Mouse (Mus musculus) mouse trophoblast stem cell (cell line): Measurements from ENCODE around the gene Trio.

ENCODE experiments used
- in situ Hi-C, 2 experiments: fragments of 300-500 bp; cut with MseI, MboI; formaldehyde crosslinking; loops; 2 replicates in 1 of 2; 3 replicates in 1 of 2; pipeline ENCODE4 v1.15.1; 2025

The Trio gene

DNA sequence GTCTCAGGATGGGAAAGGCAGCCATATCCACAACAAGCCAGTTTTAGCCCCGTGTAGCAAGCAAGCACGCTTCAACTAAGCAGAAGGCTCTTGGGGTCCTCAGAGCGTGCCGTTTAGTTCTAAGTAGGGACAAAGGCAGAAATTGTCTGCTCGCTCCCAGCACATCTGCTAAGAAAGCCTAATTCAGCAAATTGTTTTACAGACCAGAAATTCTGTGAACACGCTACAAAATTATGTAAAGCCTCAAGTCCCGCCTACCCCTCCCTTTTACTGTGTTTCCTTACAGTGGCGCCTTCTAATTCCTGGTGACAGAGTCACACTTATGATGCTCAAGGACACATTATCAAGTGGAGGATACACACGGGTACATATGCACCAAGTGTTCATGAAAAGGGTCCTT, 80.1 kb downstream of the Trio start:
- in situ Hi-C loops, result no loop called here

DNA sequence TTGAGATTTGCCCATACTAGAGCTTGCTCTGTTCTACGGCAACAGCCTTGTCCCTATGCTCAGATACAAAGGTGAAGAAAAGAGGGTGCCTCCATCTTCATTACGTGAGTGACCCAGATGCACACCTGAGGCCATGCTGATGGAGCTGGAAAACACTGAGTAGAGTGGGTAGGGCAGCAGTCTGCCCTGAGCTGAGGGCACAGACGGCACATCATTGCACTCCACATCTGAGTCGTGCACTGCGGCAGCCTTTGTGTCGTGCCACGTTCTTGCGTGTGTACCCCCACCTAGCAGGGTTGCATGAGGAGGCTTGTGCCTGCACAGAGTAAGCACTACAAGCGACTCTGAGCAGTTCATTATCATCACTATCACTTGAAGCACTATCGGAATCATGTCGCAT, 80.8 kb downstream of the Trio start:
- in situ Hi-C loops, result no loop called here

DNA sequence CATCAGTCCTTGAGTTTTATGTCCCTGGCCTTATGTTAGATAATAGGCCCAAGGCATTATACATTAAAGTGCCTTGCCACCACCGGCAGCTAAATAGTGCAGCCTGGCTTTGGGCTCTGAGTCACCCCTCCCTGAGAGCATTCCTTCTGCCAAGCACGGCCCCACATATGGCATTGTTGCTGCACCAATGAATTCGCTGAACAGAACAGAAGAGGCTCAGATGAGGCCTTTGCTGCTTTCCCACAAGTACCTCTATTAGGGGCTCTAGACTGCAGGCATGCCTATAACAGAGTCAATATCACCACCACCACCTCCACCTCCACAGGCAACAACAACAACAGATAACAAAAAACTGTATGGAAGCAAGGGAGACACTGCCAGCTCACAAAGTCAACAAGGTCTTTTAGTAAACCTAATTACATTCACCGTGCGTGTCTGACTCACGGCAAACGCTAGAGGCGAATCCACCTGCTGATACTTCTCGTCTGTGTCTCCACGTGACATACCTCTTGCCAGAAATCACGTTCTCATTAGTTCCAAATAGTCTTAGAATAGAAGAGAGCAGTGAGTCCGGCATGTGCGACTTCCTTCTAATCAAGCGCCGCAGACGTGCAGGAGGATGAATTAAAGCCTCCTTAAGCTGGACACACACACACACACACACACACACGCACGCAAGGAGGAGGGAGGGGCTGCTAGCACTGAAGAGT, 82.0 kb downstream of the Trio start:
- in situ Hi-C loops, result no loop called here

DNA sequence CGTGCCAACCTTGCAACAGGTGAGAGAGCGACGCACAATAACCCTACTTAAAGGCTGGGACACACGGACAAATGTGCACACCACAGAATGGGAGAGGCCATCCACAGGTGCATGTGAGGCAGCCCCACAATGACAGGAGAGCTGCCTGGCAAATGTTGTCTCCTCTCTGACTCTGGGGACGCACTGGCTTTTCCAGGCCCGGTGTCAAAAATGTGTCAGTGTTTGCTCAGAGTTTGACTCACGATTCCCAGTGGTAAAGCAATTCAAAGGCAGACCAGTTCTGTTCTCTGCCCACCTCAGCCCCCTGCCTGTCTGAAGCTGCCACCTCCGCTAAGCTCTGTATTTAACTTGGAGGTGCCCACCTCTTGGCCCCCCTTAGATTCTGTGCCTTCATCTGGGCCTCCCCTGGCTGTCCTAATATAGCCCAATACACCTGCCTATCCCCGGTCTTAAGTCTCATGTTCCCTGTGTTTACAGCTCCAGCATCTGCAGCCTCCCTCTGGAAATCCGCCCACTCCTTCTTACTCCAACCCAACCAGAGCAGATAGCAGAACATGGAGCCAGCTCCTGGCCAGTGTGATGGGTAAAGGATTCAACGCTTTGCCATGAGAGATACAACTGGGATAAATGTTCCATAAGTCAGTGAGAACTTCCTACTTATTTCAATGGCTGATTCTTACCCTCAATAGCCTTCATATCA, 83.3 kb downstream of the Trio start:
- in situ Hi-C loops, result no loop called here

DNA sequence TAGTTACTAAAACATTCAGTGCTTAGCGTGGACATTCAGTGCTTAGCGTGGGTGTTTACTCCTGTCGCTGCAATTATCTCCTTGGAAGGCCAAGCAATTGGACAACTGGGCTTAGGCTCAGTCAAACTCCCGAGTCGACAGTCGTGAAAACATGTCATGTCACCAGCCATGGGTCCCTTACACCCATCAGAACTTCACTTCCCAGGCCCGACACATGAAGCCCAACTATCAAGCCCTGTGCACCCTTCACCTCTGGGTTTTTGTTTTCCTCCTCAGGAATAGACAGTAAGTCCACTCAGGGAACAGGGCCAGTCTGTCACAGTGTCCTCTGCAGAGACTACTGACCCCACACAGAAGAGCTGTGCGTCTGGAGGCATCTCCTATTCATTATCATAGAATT, 84.2 kb downstream of the Trio start:
- in situ Hi-C loops, result no loop called here

DNA sequence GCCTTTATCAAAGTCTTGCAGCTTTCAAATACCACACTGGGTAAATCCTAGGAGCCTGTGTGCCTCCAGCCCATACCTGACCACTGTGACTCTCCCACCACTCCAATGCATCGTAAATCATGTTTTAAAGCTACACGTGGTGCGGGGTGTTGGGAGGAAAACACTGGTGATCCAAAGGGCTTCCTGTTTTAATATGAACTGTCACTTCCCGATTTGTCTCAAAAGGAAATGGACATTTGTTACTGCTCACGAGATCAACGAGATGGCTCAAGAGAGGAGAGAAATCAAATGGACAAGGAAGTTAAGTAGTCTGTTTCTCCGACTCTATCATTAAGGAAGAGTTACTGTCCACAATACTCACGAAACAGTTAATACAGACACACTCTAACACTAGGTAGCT, 84.6 kb downstream of the Trio start:
- in situ Hi-C loops, result no loop called here

DNA sequence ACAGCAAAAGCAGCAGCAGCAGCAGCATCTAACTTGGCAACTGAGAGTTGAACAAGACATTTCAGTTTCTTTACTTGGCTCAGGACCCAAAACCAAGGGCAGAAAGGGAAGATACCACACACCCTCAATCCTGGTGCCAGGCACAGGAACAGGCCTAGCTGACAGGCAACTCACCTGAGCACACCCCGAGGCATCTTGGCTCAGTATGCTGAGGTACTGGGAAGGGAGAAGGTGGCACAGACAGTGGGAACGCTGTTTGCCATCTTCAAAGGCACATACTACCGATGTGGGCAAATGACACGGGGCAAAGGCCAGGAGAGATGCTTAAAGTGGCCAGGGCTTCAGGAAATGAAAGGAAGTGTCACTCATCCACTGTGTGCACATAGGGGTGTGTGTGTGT, 85.6 kb downstream of the Trio start:
- in situ Hi-C loops, result no loop called here

DNA sequence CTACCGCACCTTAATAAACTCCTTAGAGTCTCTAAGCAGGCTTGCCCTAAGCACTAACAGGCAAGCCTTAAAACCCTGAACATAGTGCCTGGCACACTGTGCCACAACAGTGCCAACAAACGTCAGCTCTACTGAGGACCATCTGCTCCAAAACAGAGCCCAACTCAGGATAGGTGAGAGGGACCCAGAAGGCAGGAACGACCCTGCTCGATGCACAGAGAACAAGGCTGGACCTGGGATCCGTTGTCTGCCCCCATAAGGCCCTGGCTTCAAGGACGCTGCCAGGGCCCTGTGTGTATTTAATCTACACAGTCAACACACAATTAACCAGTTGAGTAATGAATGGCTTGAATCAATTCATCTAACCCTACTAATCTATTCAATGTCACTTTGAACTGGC, 86.8 kb downstream of the Trio start:
- in situ Hi-C loops, result no loop called here

DNA sequence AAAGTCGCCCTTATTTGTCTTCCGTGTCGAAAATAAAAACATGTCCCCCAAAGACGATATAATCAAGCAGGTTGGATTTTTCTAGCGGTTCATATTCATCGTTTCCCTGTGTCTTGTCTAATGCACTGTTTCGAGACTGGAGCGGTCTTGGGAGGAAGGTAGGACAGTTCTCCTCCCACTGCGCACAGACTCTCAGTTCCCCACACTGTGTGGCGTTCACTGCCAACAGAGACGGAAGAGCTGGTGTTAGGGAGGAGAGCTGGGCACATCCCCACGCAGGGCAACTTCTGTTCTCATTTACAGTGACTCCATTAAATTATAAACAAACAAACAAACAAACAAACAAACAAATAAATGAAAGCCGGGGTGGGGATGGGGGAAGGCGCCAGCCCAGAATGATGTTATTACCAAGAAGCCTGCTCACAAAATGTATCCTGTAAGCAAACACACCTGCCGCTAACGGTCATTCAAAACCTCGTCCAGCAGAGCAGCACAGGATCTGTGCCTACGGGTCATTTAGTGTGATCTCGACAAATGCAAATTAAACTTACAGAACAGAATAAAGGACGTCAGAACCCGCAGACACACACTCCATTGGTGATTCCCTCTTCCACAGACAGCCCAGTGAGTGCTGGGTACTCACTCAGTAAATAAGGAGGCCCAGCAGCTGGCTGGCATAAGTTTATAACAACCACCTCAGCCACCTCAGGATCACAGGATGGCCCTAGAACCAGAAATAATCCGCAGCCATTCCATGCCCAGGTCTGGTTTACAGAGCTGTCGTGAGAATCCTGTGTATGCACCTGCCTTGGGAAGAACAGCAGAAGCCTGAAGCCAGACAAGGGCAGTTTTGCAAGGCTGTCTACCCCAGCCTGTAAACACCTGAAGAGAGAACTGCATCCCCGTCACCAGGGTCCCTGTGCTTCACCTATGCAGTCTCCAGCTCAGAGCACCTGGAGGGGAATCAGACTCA, 87.5 kb downstream of the Trio start:
- in situ Hi-C loops, result no loop called here

DNA sequence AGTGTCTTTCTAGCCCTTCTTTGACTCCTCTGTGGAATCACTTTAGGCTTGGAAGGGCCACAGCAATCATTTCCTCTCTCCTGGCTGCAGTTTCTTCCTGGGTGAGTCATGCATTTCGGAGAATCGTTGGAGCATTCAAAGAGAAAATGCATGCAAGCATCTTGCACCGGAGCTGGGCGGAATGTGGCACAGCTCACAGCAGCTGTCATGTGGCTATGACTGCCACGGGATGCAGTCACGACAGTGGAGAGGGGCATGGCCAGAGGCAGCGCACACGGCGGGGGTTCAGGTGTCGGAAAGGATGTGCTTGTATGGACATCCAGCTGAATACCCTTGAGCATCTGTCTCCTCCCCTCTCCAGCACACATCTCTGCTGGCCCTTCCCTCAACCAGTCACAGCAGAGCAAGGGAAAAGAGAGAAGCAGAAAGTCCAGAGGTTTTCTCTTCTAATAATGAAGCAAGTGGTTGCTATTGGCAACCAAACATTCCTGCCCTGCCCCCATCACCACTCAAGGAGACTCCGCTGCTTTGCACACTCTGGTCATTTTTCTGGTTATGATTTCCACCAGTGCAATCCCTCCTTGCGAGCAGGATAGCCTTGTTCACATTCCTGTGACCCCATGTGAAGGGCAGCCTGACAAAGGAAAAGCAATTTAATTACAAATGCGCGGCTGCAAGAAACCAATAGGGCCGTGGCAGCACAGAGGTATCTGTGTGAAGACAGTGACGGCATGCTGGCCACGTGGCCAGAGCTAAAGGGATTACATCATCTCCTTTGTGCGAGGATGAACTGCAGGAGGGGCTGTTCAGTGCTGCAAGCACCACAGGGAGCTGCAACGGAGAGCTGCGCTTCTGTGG, 88.4 kb downstream of the Trio start:
- in situ Hi-C loops, result no loop called here

DNA sequence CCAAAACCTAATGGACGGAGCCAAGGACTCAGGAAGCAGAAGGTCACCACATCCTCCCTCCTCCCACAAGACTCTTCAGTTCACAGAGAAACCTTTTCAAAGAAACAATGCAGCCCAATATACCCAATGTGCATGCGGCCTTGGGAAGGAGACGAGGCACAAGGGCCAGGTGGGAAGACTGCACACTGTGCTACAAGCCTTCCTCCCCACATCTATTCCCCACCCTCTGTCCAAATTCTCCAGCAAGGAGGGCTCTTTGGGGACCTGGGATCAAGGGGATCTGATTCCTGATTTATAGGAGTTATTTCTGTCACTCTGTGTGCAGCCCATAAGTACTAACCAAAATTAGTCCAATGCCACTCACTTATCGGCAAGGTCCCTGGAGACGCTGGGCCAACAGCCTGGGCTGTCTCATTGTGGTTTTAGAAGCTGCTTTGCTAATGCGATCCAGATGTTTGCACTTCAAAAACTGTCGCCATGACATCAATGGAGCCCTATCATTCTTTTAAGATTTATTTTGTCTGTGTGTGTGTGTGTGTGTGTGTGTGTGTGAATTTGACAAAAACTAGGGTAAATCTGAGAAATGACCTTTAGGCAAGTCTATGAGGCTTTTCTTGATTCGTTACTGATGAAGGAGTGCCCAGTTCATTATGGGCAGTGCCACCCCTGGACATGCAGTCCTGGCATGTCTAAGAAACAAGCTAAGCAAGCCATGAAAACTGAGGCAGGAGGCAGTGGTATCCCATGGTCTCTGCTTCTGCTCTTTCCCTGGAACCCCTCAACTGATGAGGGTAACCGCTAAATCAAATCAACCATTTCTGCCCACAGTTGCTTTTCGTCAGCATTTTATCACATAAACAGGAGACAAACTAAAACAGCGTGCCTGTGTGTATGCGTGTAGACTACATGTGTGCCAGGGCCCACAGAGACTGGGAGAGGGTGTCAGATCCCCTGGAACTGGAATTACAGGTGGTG, 89.6 kb downstream of the Trio start:
- in situ Hi-C loops, result no loop called here

DNA sequence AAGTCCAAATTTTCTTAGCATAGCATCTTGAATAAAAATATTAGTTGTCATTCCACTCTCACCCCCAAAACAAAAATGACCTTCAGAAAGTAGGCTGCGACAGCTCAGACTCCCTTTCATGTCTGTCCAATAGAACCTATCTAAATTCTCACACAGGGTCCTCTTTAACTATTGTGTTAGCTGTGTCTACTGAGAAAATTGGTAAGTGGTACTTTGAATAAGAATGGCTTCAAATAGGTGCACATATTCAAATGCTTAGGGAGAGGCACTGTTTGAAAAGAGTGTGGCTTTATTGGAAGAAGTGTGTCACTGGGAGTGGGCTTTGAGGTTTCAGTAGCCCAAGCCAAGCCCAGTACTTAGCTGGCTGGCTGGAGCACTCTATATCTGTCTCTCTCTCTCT, 92.4 kb downstream of the Trio start:
- in situ Hi-C loops, result no loop called here

DNA sequence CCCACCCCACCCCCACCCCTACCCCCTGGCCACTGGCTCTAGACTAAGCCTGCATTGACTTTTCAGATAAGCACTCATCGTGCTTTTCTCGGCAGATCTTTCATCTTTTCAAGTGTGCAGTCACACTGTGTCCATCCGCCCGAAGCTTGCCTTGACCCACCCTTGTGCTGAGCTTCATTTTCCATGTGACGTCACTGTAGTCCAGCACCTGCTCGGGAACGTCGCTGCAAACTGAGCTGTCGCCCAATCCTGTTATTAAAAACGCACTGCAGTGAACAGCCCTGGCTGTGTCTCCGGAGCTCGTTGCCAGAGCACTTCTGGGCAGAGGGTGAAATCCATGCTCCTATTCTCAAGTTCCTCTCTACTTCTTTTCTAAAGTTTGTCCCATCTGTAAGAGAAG, 93.8 kb downstream of the Trio start:
- in situ Hi-C loops, result no loop called here

DNA sequence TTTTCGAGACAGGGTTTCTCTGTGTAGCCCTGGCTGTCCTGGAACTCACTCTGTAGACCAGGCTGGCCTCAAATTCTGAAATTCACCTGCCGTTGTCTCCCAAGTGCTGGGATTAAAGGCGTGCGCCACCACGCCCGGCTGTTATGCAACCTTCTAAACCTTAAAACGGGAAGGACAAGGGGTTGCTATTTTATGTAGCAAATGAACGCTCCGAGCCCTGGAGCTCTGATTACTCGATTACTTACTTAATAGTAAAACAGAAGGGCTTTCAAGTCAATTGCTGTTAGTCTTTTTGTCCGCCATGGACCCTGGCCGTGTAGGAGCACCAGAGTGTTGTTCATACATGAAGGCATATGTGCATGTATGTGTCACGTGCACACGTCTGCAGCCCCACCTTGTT, 94.2 kb downstream of the Trio start:
- in situ Hi-C loops, result no loop called here

DNA sequence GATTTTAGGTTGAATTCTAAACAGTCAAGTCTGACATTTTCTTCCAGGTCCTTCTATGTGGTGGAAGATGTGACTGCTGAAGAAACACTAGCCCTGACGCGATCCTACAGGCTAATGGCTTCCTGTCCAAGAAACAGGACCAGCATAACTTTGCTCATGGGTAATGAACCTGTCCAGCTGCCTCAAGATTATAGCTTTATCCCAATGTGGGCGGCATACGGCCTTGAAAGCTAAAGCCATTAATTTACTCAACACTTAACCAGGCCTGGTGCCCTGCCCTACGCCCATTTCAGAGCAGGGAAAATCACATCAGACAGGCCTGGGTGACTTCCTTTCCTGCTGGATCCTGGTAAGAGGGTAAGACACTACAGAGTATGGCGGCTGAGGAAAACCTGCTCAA, 98.0 kb downstream of the Trio start:
- in situ Hi-C loops, result loop anchor here in 1 of 2 experiments (10.0 kb wide), 1 partner anchor 247 kb away; no protein-coding TSS in a partner anchor

DNA sequence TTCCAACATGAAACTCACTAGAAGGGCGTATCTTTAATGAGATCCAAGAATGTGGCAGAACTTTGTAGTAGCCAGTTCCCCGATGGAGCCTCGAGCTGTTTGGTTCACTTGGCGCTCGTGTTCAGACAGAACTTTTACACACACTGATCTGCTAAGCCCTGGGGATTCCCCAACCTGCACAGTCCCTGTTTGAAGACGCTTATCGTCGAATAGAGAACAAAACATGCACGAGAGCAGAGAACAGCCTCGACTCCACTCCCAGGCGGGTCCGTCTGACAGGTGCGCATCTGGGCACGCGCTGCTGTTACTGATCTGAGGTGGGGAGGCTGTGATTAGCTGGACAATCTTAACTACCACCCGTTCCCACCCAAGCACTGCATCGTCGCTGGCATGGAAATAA, 98.7 kb downstream of the Trio start:
- in situ Hi-C loops, result loop anchor here in 1 of 2 experiments (10.0 kb wide), 1 partner anchor 248 kb away; no protein-coding TSS in a partner anchor

DNA sequence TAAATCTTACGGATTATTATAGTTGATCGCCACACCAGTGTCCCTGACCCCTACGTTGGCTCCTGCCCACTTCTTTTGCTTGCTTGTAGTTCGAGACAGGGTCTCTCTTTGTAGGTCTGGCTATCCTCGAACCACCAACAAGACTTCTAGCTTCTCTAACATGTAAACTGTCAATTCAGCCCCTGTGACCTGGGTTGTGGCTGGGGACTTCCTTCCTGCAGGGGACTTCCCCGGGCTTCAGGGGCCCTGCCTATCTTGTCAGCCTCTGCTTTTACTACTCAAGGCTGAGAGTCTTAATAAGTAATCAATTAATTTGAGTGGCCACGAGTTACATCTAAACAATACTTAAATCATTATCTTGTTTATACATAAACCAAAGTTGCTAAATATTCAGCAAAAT, 99.2 kb downstream of the Trio start:
- in situ Hi-C loops, result loop anchor here in 1 of 2 experiments (10.0 kb wide), 1 partner anchor 248 kb away; no protein-coding TSS in a partner anchor

DNA sequence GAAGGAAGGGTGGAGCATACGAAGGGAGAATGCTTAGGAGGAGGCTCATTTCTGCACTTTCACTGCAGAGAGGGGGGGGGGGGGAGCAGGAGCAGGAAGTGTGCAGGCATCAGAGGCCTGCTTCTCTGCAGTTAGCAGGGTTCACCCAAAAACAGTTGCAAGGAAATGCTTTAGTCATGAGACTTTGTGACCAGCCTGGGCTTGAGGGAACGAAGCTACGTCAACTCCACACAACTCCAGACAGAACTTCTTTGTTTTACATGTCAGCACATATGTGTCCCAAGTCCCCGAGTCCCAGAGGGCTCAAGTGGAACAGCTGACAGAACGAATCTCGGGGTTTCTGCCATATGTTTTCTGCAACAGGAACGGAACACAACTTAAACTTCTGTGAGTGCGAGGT, 99.8 kb downstream of the Trio start:
- in situ Hi-C loops, result loop anchor here in 1 of 2 experiments (10.0 kb wide), 1 partner anchor 249 kb away; no protein-coding TSS in a partner anchor

DNA sequence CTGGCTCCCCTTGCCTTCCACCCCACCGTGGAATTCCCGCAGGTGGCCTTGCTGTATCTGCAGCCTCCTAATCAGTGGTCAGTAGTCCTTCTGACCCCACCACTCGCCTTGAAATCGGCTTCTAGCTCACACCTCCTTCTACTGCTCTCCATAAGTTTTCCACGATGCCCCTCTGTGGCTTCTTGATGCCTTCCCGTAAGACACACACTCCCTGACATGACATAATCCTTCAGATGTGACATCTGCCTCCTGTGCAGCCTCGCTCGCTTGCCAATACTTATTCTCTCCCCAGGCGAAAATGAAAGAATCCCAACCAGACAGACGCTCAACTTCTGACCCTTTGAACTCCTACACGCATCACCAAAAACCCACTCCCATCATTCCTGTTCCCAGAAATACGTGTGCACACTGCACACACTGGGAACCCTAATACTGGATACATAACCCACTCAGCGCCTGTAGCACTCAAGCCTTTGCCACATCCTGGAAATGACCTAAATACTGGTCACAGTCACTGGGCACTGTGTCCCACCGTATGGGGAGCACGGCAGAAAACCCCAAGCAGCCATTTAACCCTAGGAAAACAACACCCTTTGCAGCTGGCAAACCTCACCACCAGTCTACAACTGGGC, 100.5 kb downstream of the Trio start:
- in situ Hi-C loops, result loop anchor here in 1 of 2 experiments (10.0 kb wide), 1 partner anchor 250 kb away; no protein-coding TSS in a partner anchor
